Mouse (Mus musculus): Measurements from ENCODE around the gene Otof. TPM values are rescaled to one million over a fixed set of nuclear protein-coding genes. Genes with fewer than 3 reads are reported as not detected.
A peak's percentile ranks its signal among the peaks of the same experiment; 100 is the strongest.

Otof gene
- total and polyA plus RNA-seq, 3 experiments, result 0.04 to 0.07 TPM; not detected in 1

- no peak for TF ChIP-seq ZKSCAN1 (IDR thresholded peaks at IDR 0.05; ENCODE audit: borderline replicate concordance, low read depth, low read length)
- no peak for TF ChIP-seq MYC (IDR thresholded peaks at IDR 0.05; ENCODE audit: low read depth, low read length)
- no peak for TF ChIP-seq E2F4 (IDR thresholded peaks at IDR 0.05; ENCODE audit: insufficient replicate concordance, low read depth, low read length)
- no peak for TF ChIP-seq NELFE (IDR thresholded peaks at IDR 0.05; ENCODE audit: low read depth, low read length)
- TF ChIP-seq TBP (conservative IDR thresholded peaks at IDR 0.05; ENCODE audit: low read depth, low read length), result no peak
- no peak for TF ChIP-seq GABPA (IDR thresholded peaks at IDR 0.05; ENCODE audit: insufficient replicate concordance, low read depth, low read length)
- TF ChIP-seq NRF1 (IDR thresholded peaks at IDR 0.05; ENCODE audit: low read depth, low read length), result no peak
- no peak for TF ChIP-seq ELF1 (IDR thresholded peaks at IDR 0.05; ENCODE audit: low read depth, low read length)
- no peak for TF ChIP-seq USF2 (conservative IDR thresholded peaks at IDR 0.05; ENCODE audit: low read depth, low read length)
- no peak for TF ChIP-seq CHD1 (IDR thresholded peaks at IDR 0.05; ENCODE audit: low read depth, low read length)
- TF ChIP-seq MXI1 (IDR thresholded peaks at IDR 0.05; ENCODE audit: low read depth, low read length), result no peak
- no peak for TF ChIP-seq JUND (conservative IDR thresholded peaks at IDR 0.05; ENCODE audit: low read depth, low read length)
- TF ChIP-seq PAX5 (IDR thresholded peaks at IDR 0.05; ENCODE audit: low read length), result no peak
- TF ChIP-seq RCOR1 (conservative IDR thresholded peaks at IDR 0.05; ENCODE audit: low read depth, low read length), result no peak
- TF ChIP-seq KAT2A (IDR thresholded peaks at IDR 0.05; ENCODE audit: insufficient replicate concordance, low read length), result no peak
- TF ChIP-seq SIN3A (IDR thresholded peaks at IDR 0.05; ENCODE audit: low read length), result no peak
- TF ChIP-seq MAX (IDR thresholded peaks at IDR 0.05; ENCODE audit: low read length), result no peak
- H3K27ac ChIP-seq (ENCODE audit: insufficient read depth, low read depth), result no peak overlapping the region
- no peaks in the 10 kb centered on the region for H3K9me3 ChIP-seq (replicated peaks; ENCODE audit: low read length)
- H3K4me1 ChIP-seq (ENCODE audit: control insufficient read depth in 1 of 2, insufficient read depth in 2 of 2), result peaks cover 0 to 6% of the 10 kb centered on the region in 2 experiments; a peak in 1 of 4 replicates
- 0 out of 2 replicates have a peak overlapping the region, but pooled peaks have one; percentile 10 for H3K4me2 ChIP-seq (ENCODE audit: insufficient read depth, low read depth, poor library complexity, severe bottlenecking)
- H3K79me2 ChIP-seq (replicated peaks; ENCODE audit: control insufficient read depth, extremely low read depth, insufficient read depth, poor library complexity, severe bottlenecking), result no peaks in the 10 kb centered on the region
- H3K36me3 ChIP-seq (replicated peaks in 1 of 2; ENCODE audit: control insufficient read depth in 1 of 2, insufficient read depth in 1 of 2, low read length in 1 of 2), result no peaks in the 10 kb centered on the region
- DNase-seq (ENCODE audit: extremely low read depth), result no peak
- no peak overlapping the region for H3K9ac ChIP-seq (ENCODE audit: insufficient read depth, low read depth)
- H3K27me3 ChIP-seq (replicated peaks), result peaks cover 26% of the 10 kb centered on the region
- dilution Hi-C loops (cut with MboI; ENCODE audit: extremely low pct_ligation_motif_present, extremely low pct_unique_long_range_greater_than_20kb, low sequenced_read_pairs) (no loop called here), in situ Hi-C loops (cut with MboI; ENCODE audit: low pct_ligation_motif_present, low pct_unique_long_range_greater_than_20kb, low sequenced_read_pairs) (no loop called here)
- no peak overlapping the region for H3K4me3 ChIP-seq (replicated peaks in 1 of 3; ENCODE audit: low read depth in 2 of 3, low read length in 2 of 3, poor library complexity in 1 of 3)
Measured at GRCm38 (mm10) chr5:30494606-30495005, 32.9 kb upstream of the Otof start.

- H3K27ac ChIP-seq (ENCODE audit: insufficient read depth, low read depth), result no peak overlapping the region
- TF ChIP-seq MXI1 (IDR thresholded peaks at IDR 0.05; ENCODE audit: low read depth, low read length), result no peak
- TF ChIP-seq RCOR1 (conservative IDR thresholded peaks at IDR 0.05; ENCODE audit: low read depth, low read length), result no peak
- no peak for TF ChIP-seq KAT2A (IDR thresholded peaks at IDR 0.05; ENCODE audit: insufficient replicate concordance, low read length)
- TF ChIP-seq CHD1 (IDR thresholded peaks at IDR 0.05; ENCODE audit: low read depth, low read length), result no peak
- no peak for TF ChIP-seq UBTF (IDR thresholded peaks at IDR 0.05; ENCODE audit: low read depth, low read length)
- no peak for TF ChIP-seq JUN (IDR thresholded peaks at IDR 0.05; ENCODE audit: insufficient read depth, low read depth, low read length)
- TF ChIP-seq CHD2 (IDR thresholded peaks at IDR 0.05; ENCODE audit: low read length), result no peak
- TF ChIP-seq JUND (conservative IDR thresholded peaks at IDR 0.05; ENCODE audit: low read depth, low read length), result no peak
- TF ChIP-seq ELF1 (IDR thresholded peaks at IDR 0.05; ENCODE audit: low read depth, low read length), result no peak
- TF ChIP-seq MAX (IDR thresholded peaks at IDR 0.05; ENCODE audit: low read length), result no peak
- TF ChIP-seq USF2 (conservative IDR thresholded peaks at IDR 0.05; ENCODE audit: low read depth, low read length), result no peak
- no peak for TF ChIP-seq ETS1 (conservative IDR thresholded peaks at IDR 0.05; ENCODE audit: low read depth, low read length)
- no peak for TF ChIP-seq E2F4 (IDR thresholded peaks at IDR 0.05; ENCODE audit: insufficient replicate concordance, low read depth, low read length)
- TF ChIP-seq TBP (conservative IDR thresholded peaks at IDR 0.05; ENCODE audit: low read depth, low read length), result no peak
- TF ChIP-seq USF1 (IDR thresholded peaks at IDR 0.05; ENCODE audit: low read depth, low read length), result no peak
- TF ChIP-seq ZMIZ1 (IDR thresholded peaks at IDR 0.05; ENCODE audit: low read depth, low read length), result no peak
- TF ChIP-seq BHLHE40 (IDR thresholded peaks at IDR 0.05; ENCODE audit: low read depth, low read length), result no peak
- TF ChIP-seq TCF12 (IDR thresholded peaks at IDR 0.05; ENCODE audit: low read depth, low read length), result no peak
- H3K9ac ChIP-seq (ENCODE audit: insufficient read depth, low read depth), result no peak overlapping the region
- no peaks in the 10 kb centered on the region for H3K36me3 ChIP-seq (replicated peaks in 1 of 2; ENCODE audit: control insufficient read depth in 1 of 2, insufficient read depth in 1 of 2, low read length in 1 of 2)
- in situ Hi-C loops (cut with MboI; ENCODE audit: low pct_ligation_motif_present, low pct_unique_long_range_greater_than_20kb, low sequenced_read_pairs), result no loop called here
- peaks cover 0 to 6% of the 10 kb centered on the region in 2 experiments; a peak in 1 of 4 replicates for H3K4me1 ChIP-seq (ENCODE audit: control insufficient read depth in 1 of 2, insufficient read depth in 2 of 2)
- peaks cover 29% of the 10 kb centered on the region for H3K27me3 ChIP-seq (replicated peaks)
- dilution Hi-C loops (cut with MboI; ENCODE audit: extremely low pct_ligation_motif_present, extremely low pct_unique_long_range_greater_than_20kb, low sequenced_read_pairs), result no loop called here
- no peaks in the 10 kb centered on the region for H3K9me3 ChIP-seq (replicated peaks; ENCODE audit: low read length)
- H3K4me2 ChIP-seq (ENCODE audit: insufficient read depth, low read depth, poor library complexity, severe bottlenecking), result no peak overlapping the region
- no peak overlapping the region for H3K4me3 ChIP-seq (replicated peaks in 1 of 3; ENCODE audit: low read depth in 2 of 3, low read length in 2 of 3, poor library complexity in 1 of 3)
- H3K79me2 ChIP-seq (replicated peaks; ENCODE audit: control insufficient read depth, extremely low read depth, insufficient read depth, poor library complexity, severe bottlenecking), result no peaks in the 10 kb centered on the region
- no peak for DNase-seq (ENCODE audit: extremely low read depth)
Measured at GRCm38 (mm10) chr5:30493723-30494122, 32.0 kb upstream of the Otof start.
